Mouse (Mus musculus) kidney, embryonic 16.5 days (tissue): ENCODE results near the gene Cybrd1. TPM values are rescaled to one million over a fixed set of nuclear protein-coding genes. Genes with fewer than 3 reads are reported as not detected.
A peak's percentile ranks its signal among the peaks of the same experiment; 100 is the strongest.

Source experiments
- ATAC-seq: fragments of 200-750 bp; cut with Nextera tagmentation; 2 replicates; pipeline ENCODE4 v1.8.0; 2017; ENCODE audit warnings: moderate TSS enrichment; ENCODE audit not compliant: low FRiP score, low TSS enrichment
- H3K27ac ChIP-seq: fragments of 300-500 bp; sonication (generic); 2 replicates; pipeline ENCODE4 v1.5.1; 2014; ENCODE audit warnings: low read length
- H3K27me3 ChIP-seq: fragments of 300-500 bp; sonication (generic); 2 replicates; pipeline ENCODE4 v1.6.1; 2014; ENCODE audit warnings: low read length, control low read depth, mixed read lengths; ENCODE audit not compliant: insufficient read depth
- H3K36me3 ChIP-seq: fragments of 300-500 bp; sonication (generic); 2 replicates; pipeline ENCODE4 v1.6.1; 2014; ENCODE audit warnings: low read length, control low read depth, mixed read lengths; ENCODE audit not compliant: insufficient read depth
- H3K4me1 ChIP-seq: fragments of 300-500 bp; sonication (generic); 2 replicates; pipeline ENCODE4 v1.6.1; 2014; ENCODE audit warnings: low read length, control low read depth, mixed read lengths; ENCODE audit not compliant: insufficient read depth
- H3K4me2 ChIP-seq: fragments of 300-500 bp; sonication (generic); replicated peaks from 2 replicates; pipeline ENCODE4 v1.6.1; 2014; ENCODE audit warnings: low read depth, low read length
- H3K4me3 ChIP-seq: fragments of 300-500 bp; sonication (generic); 2 replicates; pipeline ENCODE4 v1.5.1; 2014; ENCODE audit warnings: mild to moderate bottlenecking, low read length
- H3K9ac ChIP-seq: fragments of 300-500 bp; sonication (generic); replicated peaks from 2 replicates; pipeline ENCODE4 v1.6.1; 2014; ENCODE audit warnings: low read length
- H3K9me3 ChIP-seq: fragments of 300-500 bp; sonication (generic); 2 replicates; pipeline ENCODE4 v1.6.1; 2016; ENCODE audit warnings: low read length, control low read depth
- WGBS: fragments of 180-500 bp; shearing (Covaris S2); extraction: QIAGEN DNeasy Blood & Tissue Kit; methylation state at CpG from one replicate; pipeline ENCODE4 v1.1.7; 2014; 5-methylcytosine and 5-hydroxymethylcytosine counted together
- polyA plus RNA-seq: library from polyadenylated mRNA; unstranded; fragments of >200 nt; fragmentation: Nextera tagmentation; extraction: Ambion mirVana; gene quantifications from 2 replicates; pipeline ENCODE4 v1.2.1, GENCODE M21; 2015

The Cybrd1 gene
- polyA plus RNA-seq = 1.3 and 1.5 TPM in 2 replicates

DNA sequence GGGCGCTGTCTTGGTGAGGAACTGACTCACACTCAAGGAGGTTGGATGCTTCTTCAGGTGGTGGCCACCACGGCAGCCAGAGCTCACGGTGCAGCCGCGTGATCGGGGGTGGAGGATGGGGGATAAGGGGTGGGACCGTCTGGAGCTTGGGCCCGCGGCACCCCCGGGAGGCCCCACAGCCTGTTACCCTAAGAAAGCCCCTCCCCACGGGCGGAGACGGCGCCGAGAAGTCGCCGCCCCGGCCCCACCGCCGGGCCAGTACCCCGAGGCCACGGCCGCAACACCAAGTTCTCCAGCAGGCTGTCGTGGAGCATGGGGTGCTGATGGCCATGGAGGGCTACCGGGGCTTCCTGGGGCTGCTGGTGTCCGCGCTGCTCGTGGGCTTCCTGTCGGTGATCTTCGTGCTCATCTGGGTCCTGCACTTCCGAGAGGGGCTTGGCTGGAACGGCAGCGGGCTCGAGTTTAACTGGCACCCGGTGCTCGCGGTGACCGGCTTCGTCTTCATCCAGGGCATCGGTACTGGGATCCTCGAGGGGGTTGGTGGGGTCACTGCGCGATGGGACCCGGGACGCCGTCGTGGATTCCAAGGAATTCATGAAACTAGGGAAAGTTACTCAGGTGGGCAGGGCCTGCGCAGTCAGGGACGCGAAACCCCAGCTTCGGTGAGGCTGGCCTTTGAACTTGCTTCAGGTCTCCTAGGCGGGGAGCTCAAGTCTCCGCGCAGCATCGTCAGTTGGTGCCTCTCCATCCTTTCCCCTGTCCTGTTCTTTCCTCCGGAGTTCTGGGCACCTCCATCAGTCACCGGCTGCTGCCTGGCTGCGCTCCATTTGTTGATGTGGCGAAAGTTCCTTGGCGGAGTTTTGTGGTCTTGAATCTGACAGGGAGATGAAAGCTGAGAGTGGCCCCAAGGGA is at the start of gene Cybrd1:
TSS of gene Cybrd1 (plus strand) at position 127 of the 912 bp plus-strand sequence.
- Histone ChIP-seq H3K27ac (no peak within 1 kb of the TSS), H3K4me1 (peaks cover 11% of the 10 kb centered on the region; the same call in 1 of the 2 replicates), H3K9ac (peak within 1 kb of the TSS; percentile 70), H3K27me3 (peaks cover 15% of the 10 kb centered on the region), H3K36me3 (no peaks in the 10 kb centered on the region), H3K4me3 (peak within 1 kb of the TSS; percentile 65), H3K4me2 (peak within 1 kb of the TSS; percentile 95), H3K9me3 (peaks cover 5% of the 10 kb centered on the region)
- WGBS = 2% methylated on average over 60 of the region's 60 CpGs
- ATAC-seq = peak; percentile 65; the same call in 1 of the 2 replicates

GRCm38 (mm10) chr2:71071601-71072000 is 46.1 kb upstream of the Cybrd1 start:
- Histone ChIP-seq H3K27ac (no peak overlapping the region), H3K9ac (no peak overlapping the region), H3K4me1 (no peaks in the 10 kb centered on the region), H3K36me3 (no peaks in the 10 kb centered on the region), H3K27me3 (no peaks in the 10 kb centered on the region), H3K4me3 (no peak overlapping the region), H3K9me3 (no peaks in the 10 kb centered on the region), H3K4me2 (no peak overlapping the region)
- ATAC-seq = no peak
- WGBS = 95% methylated on average over 4 of the region's 4 CpGs

DNA sequence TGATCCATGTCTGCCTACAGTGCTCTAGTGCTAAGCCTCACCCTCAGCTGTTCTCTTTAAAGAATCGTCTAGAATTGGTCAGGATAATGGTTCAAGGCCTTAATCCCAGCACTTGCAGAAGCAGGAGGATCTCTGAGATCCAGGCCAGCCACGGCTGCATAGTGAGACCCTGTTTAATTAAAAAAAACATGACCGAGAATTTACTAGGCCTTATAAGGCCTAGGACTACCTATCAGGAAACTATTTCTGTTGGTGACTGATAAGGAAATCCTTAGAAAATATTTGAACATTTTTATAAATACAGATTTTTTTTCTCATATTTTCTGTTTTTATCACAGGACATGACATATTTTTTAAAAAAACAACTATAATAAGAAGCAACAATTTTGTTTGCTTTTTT is 44.4 kb upstream of the Cybrd1 start:
- H3K27ac ChIP-seq = no peak overlapping the region
- 82% methylated on average over 3 of the region's 3 CpGs for WGBS

GRCm38 (mm10) chr2:71073828-71074227 is 43.9 kb upstream of the Cybrd1 start:
- Histone ChIP-seq H3K27me3 (no peaks in the 10 kb centered on the region), H3K36me3 (no peaks in the 10 kb centered on the region), H3K4me2 (no peak overlapping the region), H3K4me1 (no peaks in the 10 kb centered on the region), H3K27ac (no peak overlapping the region), H3K4me3 (no peak overlapping the region), H3K9ac (no peak overlapping the region), H3K9me3 (no peaks in the 10 kb centered on the region)
- WGBS = 87% methylated on average over 3 of the region's 3 CpGs
- ATAC-seq = no peak

More for the DNA sequence above, 44.4 kb upstream of the Cybrd1 start:
- Histone ChIP-seq H3K9ac (no peak overlapping the region), H3K27me3 (no peaks in the 10 kb centered on the region), H3K4me2 (no peak overlapping the region), H3K9me3 (no peaks in the 10 kb centered on the region), H3K4me3 (no peak overlapping the region), H3K4me1 (no peaks in the 10 kb centered on the region), H3K36me3 (no peaks in the 10 kb centered on the region)
- no peak for ATAC-seq

- ATAC-seq = no peak
- Histone ChIP-seq H3K36me3 (peaks cover 17% of the 10 kb centered on the region; the same call in 1 of the 2 replicates), H3K4me2 (no peak overlapping the region), H3K27ac (no peak overlapping the region), H3K4me1 (no peaks in the 10 kb centered on the region), H3K9ac (no peak overlapping the region), H3K9me3 (no peaks in the 10 kb centered on the region), H3K4me3 (no peak overlapping the region), H3K27me3 (no peaks in the 10 kb centered on the region)
- 91% methylated on average over 7 of the region's 7 CpGs for WGBS
Observed at GRCm38 (mm10) chr2:71082416-71082815, 35.3 kb upstream of the Cybrd1 start.

DNA sequence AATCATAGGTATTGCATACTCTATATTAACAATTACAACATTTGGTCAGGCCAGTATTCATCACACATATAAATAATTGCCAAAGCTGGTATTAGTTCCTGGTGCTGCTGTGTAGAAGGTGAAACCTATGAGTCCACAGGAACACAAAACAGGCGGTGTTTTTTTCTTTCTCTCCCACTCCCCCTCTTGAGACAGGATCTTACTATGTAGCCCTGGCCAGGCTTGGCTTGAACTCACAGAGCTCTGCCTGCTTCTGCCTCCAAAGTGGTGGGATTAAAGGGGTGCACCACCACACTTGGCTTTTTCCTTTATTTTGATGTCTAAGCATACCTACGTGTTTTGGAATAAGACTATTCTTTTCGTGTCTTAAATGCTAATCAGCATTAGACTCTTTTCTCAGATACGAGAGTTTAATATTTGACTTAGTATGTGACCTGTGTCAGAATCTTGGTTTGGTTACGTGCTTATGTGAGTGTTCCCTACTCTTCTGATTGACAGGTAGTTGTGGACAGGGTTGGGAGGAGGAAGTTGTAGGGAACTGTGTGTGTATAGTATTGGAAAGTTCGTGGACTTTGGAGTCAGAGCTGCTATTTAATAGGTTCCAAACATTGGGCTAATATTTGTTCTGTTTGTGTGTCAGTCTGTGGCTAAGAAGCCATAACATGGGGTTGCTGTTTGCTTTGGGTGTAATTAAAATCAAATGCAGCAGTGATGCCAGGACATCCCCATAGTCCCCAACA is 34.1 kb upstream of the Cybrd1 start:
- H3K4me3 ChIP-seq = no peak overlapping the region
- no peaks in the 10 kb centered on the region for H3K4me1 ChIP-seq
- 90% methylated on average over 6 of the region's 6 CpGs for WGBS
- H3K9ac ChIP-seq = no peak overlapping the region
- no peaks in the 10 kb centered on the region for H3K9me3 ChIP-seq
- H3K27me3 ChIP-seq = no peaks in the 10 kb centered on the region
- peaks cover 27% of the 10 kb centered on the region for H3K36me3 ChIP-seq
- H3K27ac ChIP-seq = no peak overlapping the region
- no peak overlapping the region for H3K4me2 ChIP-seq
- no peak for ATAC-seq

DNA sequence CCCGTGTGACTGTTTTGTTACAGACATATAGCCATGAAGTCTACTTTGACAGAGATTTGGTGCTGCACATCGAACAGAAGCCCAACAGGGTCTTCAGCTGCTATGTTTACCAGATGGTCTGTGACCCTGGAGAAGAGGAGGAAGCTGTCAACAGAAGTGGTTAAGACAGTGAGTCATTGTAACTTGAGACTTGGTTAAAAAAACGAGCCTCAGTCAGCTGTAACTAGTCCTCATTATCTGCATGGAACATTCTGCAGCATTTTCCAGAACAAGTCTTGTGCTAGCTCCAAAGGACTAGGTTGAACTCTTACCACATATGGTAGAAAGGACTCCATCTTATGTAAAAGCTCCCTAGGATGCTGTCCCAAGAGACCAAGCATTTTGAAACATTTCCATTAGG is 28.0 kb upstream of the Cybrd1 start:
- H3K9ac ChIP-seq = no peak overlapping the region
- peaks cover 28% of the 10 kb centered on the region for H3K36me3 ChIP-seq
- no peaks in the 10 kb centered on the region for H3K27me3 ChIP-seq
- H3K4me1 ChIP-seq = no peaks in the 10 kb centered on the region
- 48% methylated on average over 3 of the region's 3 CpGs for WGBS
- no peaks in the 10 kb centered on the region for H3K9me3 ChIP-seq
- no peak for ATAC-seq
- H3K4me2 ChIP-seq = no peak overlapping the region
- no peak overlapping the region for H3K4me3 ChIP-seq
- H3K27ac ChIP-seq = no peak overlapping the region

GRCm38 (mm10) chr2:71090660-71091445 is 26.9 kb upstream of the Cybrd1 start:
- ATAC-seq = no peak
- WGBS = 82% methylated on average over 4 of the region's 4 CpGs
- H3K4me3 ChIP-seq = no peak overlapping the region

GRCm38 (mm10) chr2:71096170-71096569 is 21.6 kb upstream of the Cybrd1 start:
- no peaks in the 10 kb centered on the region for H3K4me1 ChIP-seq
- H3K9me3 ChIP-seq = no peaks in the 10 kb centered on the region
- H3K27ac ChIP-seq = no peak overlapping the region
- WGBS = 71% methylated on average over 7 of the region's 7 CpGs
- no peak overlapping the region for H3K4me2 ChIP-seq
- peaks cover 15% of the 10 kb centered on the region for H3K36me3 ChIP-seq
- no peaks in the 10 kb centered on the region for H3K27me3 ChIP-seq
- H3K4me3 ChIP-seq = no peak overlapping the region
- no peak overlapping the region for H3K9ac ChIP-seq
- ATAC-seq = no peak

More at GRCm38 (mm10) chr2:71090660-71091445, 26.9 kb upstream of the Cybrd1 start:
- H3K9me3 ChIP-seq = no peaks in the 10 kb centered on the region
- H3K27ac ChIP-seq = no peak overlapping the region
- no peaks in the 10 kb centered on the region for H3K4me1 ChIP-seq
- H3K36me3 ChIP-seq = peaks cover 28% of the 10 kb centered on the region
- H3K4me2 ChIP-seq = no peak overlapping the region
- H3K27me3 ChIP-seq = no peaks in the 10 kb centered on the region
- H3K9ac ChIP-seq = no peak overlapping the region
